Mouse (Mus musculus): ENCODE data around the gene Adpgk.

DNA sequence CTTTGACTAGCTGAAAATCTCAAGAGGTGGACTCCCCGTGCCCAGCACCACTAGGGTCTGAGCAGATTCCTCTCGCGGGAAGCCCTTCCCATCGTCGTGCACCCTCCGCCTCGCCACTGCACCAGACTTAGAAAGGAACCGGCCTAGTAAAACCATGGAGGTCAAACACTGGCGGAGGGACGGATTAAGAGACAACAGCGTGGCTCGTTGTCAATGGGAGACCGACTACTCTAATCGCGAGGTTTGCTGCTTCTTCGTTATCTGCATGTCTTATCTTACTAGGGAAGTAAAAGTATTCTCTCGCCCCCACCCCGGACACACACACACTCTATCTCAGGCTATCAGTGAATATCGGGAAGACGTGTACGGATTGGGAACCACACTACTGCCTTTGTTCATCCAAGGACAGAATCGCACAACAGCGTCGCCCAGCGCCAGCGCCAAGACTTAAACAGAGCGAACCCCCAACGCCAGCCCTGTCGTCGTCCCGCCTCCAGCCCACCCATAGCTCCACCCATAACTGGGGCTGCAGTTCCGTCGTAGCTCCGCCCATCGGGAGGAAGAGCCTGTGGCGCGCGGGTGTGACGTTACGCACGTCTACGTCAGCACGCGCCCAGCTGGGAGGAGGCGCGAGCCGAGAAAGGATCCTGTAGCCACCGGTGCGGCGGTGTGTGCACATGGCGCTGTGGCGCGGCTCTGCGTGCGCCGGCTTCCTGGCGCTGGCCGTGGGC lies at the start of gene Adpgk:
- TF ChIP-seq CTCF (IDR thresholded peaks at IDR 0.05; ENCODE audit: borderline replicate concordance, insufficient read depth, low read length) (peak; percentile 81), POLR2A (IDR thresholded peaks at IDR 0.05; ENCODE audit: low read depth, low read length) (peak; percentile 96)
